Mouse (Mus musculus) heart, adult 2 months (tissue): ENCODE measurements around the gene Cfdp1.

Experiments
- CTCF ChIP-seq: fragments of 200-600 bp; IDR thresholded peaks from 2 replicates; pipeline ENCODE4 v1.8.1; 2022; ENCODE audit warnings: antibody characterized with exemption, mild to moderate bottlenecking, moderate library complexity
- EP300 ChIP-seq: fragments of 200-500 bp; IDR thresholded peaks from 2 replicates; pipeline ENCODE4 v1.6.1; 2011; ENCODE audit warnings: low read depth, low read length, control low read depth; ENCODE audit not compliant: insufficient read depth

- no peak for TF ChIP-seq EP300
- TF ChIP-seq CTCF = no peak
Measured at GRCm38 (mm10) chr8:111745086-111745485, 109.0 kb downstream of the Cfdp1 start.
